Mouse (Mus musculus): ENCODE data around the gene Atp6v0a1. TPM values are rescaled to one million over a fixed set of nuclear protein-coding genes. Genes with fewer than 3 reads are reported as not detected.

Gene Atp6v0a1
- polyA plus RNA-seq, 1 experiment from 2014 or later = 40.3 TPM

DNA sequence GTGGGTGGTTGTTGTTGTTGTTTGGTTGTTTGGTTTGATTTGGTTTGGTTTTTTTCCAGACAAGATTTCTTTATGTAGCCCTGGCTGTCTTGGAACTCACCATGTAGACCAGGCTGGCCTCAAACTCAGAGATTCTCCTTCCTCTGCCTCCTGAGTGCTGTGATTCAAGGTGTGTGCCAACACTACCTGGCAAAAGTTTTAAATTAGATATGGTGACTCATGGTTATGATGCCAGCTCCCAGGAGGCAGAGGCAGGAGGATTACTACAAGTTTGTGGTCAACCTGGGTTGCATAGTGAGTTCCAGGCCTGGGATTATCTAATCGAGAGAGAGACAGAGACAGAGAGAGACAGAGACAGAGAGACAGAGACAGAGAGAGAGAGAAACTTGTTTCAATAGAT, 28.8 kb upstream of the Atp6v0a1 start:
- peak overlapping the region; percentile 72 for H3K27ac ChIP-seq (replicated peaks)
- no peak for ATAC-seq (ENCODE audit: insufficient number of reproducible peaks, low FRiP score, low TSS enrichment, low read depth)
- peaks cover 22% of the 10 kb centered on the region; the same call in 1 of the 2 replicates for H3K4me1 ChIP-seq
- peaks cover 9% of the 10 kb centered on the region for H3K27me3 ChIP-seq
- no peak overlapping the region for H3K4me3 ChIP-seq (replicated peaks)
- no peaks in the 10 kb centered on the region for H3K36me3 ChIP-seq
- H3K9ac ChIP-seq = no peak overlapping the region
- 55% methylated on average over 1 of the region's 1 CpGs for WGBS
- no peaks in the 10 kb centered on the region for H3K9me3 ChIP-seq (replicated peaks)
- no peak overlapping the region for H3K4me2 ChIP-seq (replicated peaks)

DNA sequence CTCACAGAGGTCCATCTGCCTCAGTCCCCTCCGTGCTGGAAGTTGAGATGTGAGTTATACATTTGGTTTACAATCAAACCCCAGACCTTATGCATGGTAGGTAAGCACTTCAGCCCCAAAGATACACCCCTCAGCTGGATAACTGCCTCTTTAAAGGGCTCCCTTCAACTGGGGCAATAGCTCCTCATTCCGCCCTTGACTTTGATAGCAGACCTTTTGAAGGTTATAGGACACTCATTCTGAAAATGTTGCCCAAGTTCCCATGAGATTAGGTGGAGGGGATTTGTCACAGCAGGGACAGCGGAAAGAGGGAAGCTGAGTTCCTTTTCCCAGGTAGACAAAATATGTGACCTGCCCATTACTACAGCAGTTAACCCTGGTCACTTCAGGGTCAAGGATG, 28.0 kb upstream of the Atp6v0a1 start:
- no peak for ATAC-seq (ENCODE audit: insufficient number of reproducible peaks, low FRiP score, low TSS enrichment, low read depth)
- no peak overlapping the region for H3K9ac ChIP-seq
- peaks cover 9% of the 10 kb centered on the region for H3K27me3 ChIP-seq
- WGBS = 55% methylated on average over 3 of the region's 3 CpGs
- no peaks in the 10 kb centered on the region for H3K36me3 ChIP-seq
- no peak overlapping the region for H3K27ac ChIP-seq (replicated peaks)
- H3K4me2 ChIP-seq (replicated peaks) = no peak overlapping the region
- peaks cover 22% of the 10 kb centered on the region; the same call in 1 of the 2 replicates for H3K4me1 ChIP-seq
- H3K4me3 ChIP-seq (replicated peaks) = no peak overlapping the region
- no peaks in the 10 kb centered on the region for H3K9me3 ChIP-seq (replicated peaks)

- Histone ChIP-seq H3K27me3 (peaks cover 9% of the 10 kb centered on the region), H3K9me3 (replicated peaks) (no peaks in the 10 kb centered on the region), H3K4me1 (peaks cover 22% of the 10 kb centered on the region; the same call in 1 of the 2 replicates), H3K4me3 (replicated peaks) (no peak overlapping the region), H3K27ac (replicated peaks) (no peak overlapping the region), H3K4me2 (replicated peaks) (no peak overlapping the region), H3K36me3 (no peaks in the 10 kb centered on the region), H3K9ac (no peak overlapping the region)
- WGBS = 27% methylated on average over 8 of the region's 8 CpGs
- ATAC-seq (ENCODE audit: insufficient number of reproducible peaks, low FRiP score, low TSS enrichment, low read depth) = no peak
Measured at GRCm38 (mm10) chr11:100982087-100982486, 27.2 kb upstream of the Atp6v0a1 start.

DNA sequence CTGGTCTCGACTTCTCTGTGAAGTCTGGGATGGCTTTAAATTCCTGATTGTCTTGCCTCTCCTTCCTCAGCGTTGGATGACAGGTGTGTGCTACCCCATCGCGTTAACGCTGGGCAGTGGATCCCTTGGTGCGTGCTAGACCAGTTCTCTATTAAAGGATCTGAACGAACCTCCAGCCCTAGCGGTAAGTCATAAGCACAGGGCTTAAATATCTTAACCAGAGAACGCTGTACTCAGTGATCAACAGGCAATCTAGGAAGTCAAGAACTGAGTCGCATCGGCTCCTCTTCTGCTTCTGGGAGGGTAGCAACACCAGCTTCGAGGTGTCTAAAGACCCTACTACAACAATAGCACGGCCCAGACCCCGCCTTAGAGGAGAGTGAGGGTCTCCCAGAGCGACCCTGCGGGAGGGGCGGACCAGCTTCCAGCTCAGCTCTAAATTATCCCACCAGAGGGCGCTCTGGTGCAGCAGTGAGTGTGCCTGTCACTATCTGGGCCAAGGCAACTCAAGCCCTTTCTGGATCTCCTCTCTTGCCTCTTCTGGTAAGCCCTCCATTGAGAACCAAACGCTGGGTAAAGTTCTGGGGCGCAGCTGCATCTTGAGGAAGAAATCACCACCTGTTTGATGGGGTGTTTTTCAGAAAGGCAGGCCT, 26.0 kb upstream of the Atp6v0a1 start:
- H3K9ac ChIP-seq = peak overlapping the region; percentile 21; the same call in 1 of the 2 replicates

GRCm38 (mm10) chr11:100983778-100984131, 25.5 kb upstream of the Atp6v0a1 start:
- Histone ChIP-seq H3K9ac (peak overlapping the region; percentile 2; the same call in 1 of the 2 replicates), H3K27me3 (peaks cover 9% of the 10 kb centered on the region), H3K4me1 (peaks cover 22% of the 10 kb centered on the region; the same call in 1 of the 2 replicates), H3K4me3 (replicated peaks) (no peak overlapping the region), H3K4me2 (replicated peaks) (no peak overlapping the region; the same call in 1 of the 2 replicates), H3K9me3 (replicated peaks) (no peaks in the 10 kb centered on the region), H3K27ac (replicated peaks) (no peak overlapping the region), H3K36me3 (no peaks in the 10 kb centered on the region)
- ATAC-seq (ENCODE audit: insufficient number of reproducible peaks, low FRiP score, low TSS enrichment, low read depth) = no peak
- 69% methylated on average over 7 of the region's 7 CpGs for WGBS

More for the DNA sequence above, 26.0 kb upstream of the Atp6v0a1 start:
- Histone ChIP-seq H3K36me3 (no peaks in the 10 kb centered on the region), H3K27ac (replicated peaks) (no peak overlapping the region), H3K9me3 (replicated peaks) (no peaks in the 10 kb centered on the region), H3K4me3 (replicated peaks) (peak overlapping the region; percentile 35), H3K27me3 (peaks cover 9% of the 10 kb centered on the region), H3K4me1 (peaks cover 22% of the 10 kb centered on the region; the same call in 1 of the 2 replicates), H3K4me2 (replicated peaks) (peak overlapping the region; percentile 56)
- 3% methylated on average over 20 of the region's 20 CpGs for WGBS
- peak; percentile 71; the same call in 1 of the 2 replicates for ATAC-seq (ENCODE audit: insufficient number of reproducible peaks, low FRiP score, low TSS enrichment, low read depth)

DNA sequence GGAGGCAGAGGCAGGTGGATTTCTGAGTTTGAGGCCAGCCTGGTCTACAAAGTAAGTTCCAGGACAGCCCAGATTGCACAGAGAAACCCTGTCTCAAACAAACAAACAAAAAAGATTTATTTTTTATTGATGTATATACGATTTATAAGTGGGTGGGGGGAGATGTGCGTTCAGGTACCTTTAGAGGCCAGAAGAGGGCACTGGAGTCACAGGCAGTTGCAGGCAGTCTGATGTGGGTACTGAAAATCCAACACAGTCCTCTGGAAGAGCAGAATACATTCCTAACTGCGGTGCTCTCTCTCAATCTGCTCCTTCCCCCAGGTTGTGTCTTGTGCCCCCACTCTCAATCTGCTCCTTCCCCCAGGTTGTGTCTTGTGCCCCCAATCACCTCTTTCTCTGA, 23.6 kb upstream of the Atp6v0a1 start:
- Histone ChIP-seq H3K4me2 (replicated peaks) (no peak overlapping the region), H3K36me3 (no peaks in the 10 kb centered on the region), H3K4me1 (peaks cover 8% of the 10 kb centered on the region; the same call in 1 of the 2 replicates), H3K9ac (no peak overlapping the region), H3K27me3 (peaks cover 9% of the 10 kb centered on the region), H3K27ac (replicated peaks) (no peak overlapping the region), H3K4me3 (replicated peaks) (no peak overlapping the region), H3K9me3 (replicated peaks) (no peaks in the 10 kb centered on the region)
- no peak for ATAC-seq (ENCODE audit: insufficient number of reproducible peaks, low FRiP score, low TSS enrichment, low read depth)
- 38% methylated on average over 3 of the region's 3 CpGs for WGBS

GRCm38 (mm10) chr11:100988674-100989073, 20.6 kb upstream of the Atp6v0a1 start:
- Histone ChIP-seq H3K27me3 (no peaks in the 10 kb centered on the region), H3K4me2 (replicated peaks) (no peak overlapping the region), H3K27ac (replicated peaks) (no peak overlapping the region), H3K36me3 (no peaks in the 10 kb centered on the region), H3K9me3 (replicated peaks) (no peaks in the 10 kb centered on the region), H3K9ac (no peak overlapping the region), H3K4me1 (no peaks in the 10 kb centered on the region), H3K4me3 (replicated peaks) (no peak overlapping the region)
- 65% methylated on average over 3 of the region's 3 CpGs for WGBS
- no peak for ATAC-seq (ENCODE audit: insufficient number of reproducible peaks, low FRiP score, low TSS enrichment, low read depth)

GRCm38 (mm10) chr11:100989666-100990065, 19.6 kb upstream of the Atp6v0a1 start:
- Histone ChIP-seq H3K36me3 (no peaks in the 10 kb centered on the region), H3K27me3 (no peaks in the 10 kb centered on the region), H3K4me1 (no peaks in the 10 kb centered on the region), H3K9me3 (replicated peaks) (no peaks in the 10 kb centered on the region), H3K27ac (replicated peaks) (no peak overlapping the region), H3K4me3 (replicated peaks) (no peak overlapping the region), H3K9ac (no peak overlapping the region), H3K4me2 (replicated peaks) (no peak overlapping the region)
- no peak for ATAC-seq (ENCODE audit: insufficient number of reproducible peaks, low FRiP score, low TSS enrichment, low read depth)
- WGBS = 58% methylated on average over 2 of the region's 2 CpGs

GRCm38 (mm10) chr11:100991027-100991534, 18.2 kb upstream of the Atp6v0a1 start:
- no peak overlapping the region for H3K27ac ChIP-seq (replicated peaks)
- H3K4me1 ChIP-seq = no peaks in the 10 kb centered on the region
- no peak overlapping the region for H3K4me3 ChIP-seq (replicated peaks)
- no peak for ATAC-seq (ENCODE audit: insufficient number of reproducible peaks, low FRiP score, low TSS enrichment, low read depth)
- no peaks in the 10 kb centered on the region for H3K9me3 ChIP-seq (replicated peaks)
- no peak overlapping the region for H3K9ac ChIP-seq
- no peaks in the 10 kb centered on the region for H3K27me3 ChIP-seq
- H3K4me2 ChIP-seq (replicated peaks) = no peak overlapping the region
- H3K36me3 ChIP-seq = no peaks in the 10 kb centered on the region
- 25% methylated on average over 6 of the region's 6 CpGs for WGBS

DNA sequence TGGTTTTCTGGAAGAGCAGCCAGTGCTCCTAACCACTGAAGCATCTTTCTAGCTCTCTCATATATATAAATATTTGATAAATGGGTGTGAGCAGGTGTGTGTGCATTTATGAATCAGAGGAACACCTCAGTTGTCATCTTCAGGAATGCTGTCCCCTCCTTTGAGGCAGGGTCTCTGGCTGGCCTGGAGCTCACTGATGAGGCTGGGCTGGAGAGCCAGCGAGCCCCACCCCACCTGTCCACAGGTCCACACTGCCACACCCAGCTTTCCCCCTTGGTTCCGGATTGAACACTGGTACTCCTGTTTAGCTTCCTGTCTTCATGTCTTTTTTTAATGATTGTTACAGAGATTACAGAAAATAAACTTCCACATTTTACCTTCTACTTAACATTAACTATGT, 15.8 kb upstream of the Atp6v0a1 start:
- Histone ChIP-seq H3K27ac (replicated peaks) (no peak overlapping the region), H3K36me3 (no peaks in the 10 kb centered on the region), H3K4me1 (no peaks in the 10 kb centered on the region), H3K9ac (no peak overlapping the region), H3K4me2 (replicated peaks) (no peak overlapping the region), H3K9me3 (replicated peaks) (no peaks in the 10 kb centered on the region), H3K27me3 (no peaks in the 10 kb centered on the region), H3K4me3 (replicated peaks) (no peak overlapping the region)
- 64% methylated on average over 2 of the region's 2 CpGs for WGBS
- no peak for ATAC-seq (ENCODE audit: insufficient number of reproducible peaks, low FRiP score, low TSS enrichment, low read depth)

DNA sequence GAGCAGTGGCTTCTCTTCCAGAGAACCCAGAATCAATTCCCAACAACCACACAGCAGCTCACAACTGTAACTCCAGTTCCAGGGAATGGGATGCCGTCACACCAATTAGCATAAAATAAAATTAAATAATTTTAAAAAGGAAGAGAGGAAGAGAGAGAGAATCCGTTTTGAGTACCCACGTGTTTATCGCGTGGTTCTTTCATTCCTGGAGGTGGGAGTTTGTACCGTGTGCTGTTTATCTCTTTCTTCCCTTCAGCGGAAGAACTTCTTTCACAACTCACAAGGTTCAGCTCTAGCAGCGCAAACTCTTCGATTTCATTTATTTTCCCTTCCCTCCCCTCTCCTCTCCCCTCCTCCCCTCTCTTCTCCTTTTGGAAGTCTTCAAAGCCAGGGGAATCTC, 15.0 kb upstream of the Atp6v0a1 start:
- WGBS = 60% methylated on average over 9 of the region's 9 CpGs
- ATAC-seq (ENCODE audit: insufficient number of reproducible peaks, low FRiP score, low TSS enrichment, low read depth) = no peak
- Histone ChIP-seq H3K4me3 (replicated peaks) (no peak overlapping the region), H3K36me3 (no peaks in the 10 kb centered on the region), H3K27ac (replicated peaks) (no peak overlapping the region), H3K27me3 (no peaks in the 10 kb centered on the region), H3K9me3 (replicated peaks) (no peaks in the 10 kb centered on the region), H3K4me1 (no peaks in the 10 kb centered on the region), H3K9ac (no peak overlapping the region), H3K4me2 (replicated peaks) (no peak overlapping the region)

DNA sequence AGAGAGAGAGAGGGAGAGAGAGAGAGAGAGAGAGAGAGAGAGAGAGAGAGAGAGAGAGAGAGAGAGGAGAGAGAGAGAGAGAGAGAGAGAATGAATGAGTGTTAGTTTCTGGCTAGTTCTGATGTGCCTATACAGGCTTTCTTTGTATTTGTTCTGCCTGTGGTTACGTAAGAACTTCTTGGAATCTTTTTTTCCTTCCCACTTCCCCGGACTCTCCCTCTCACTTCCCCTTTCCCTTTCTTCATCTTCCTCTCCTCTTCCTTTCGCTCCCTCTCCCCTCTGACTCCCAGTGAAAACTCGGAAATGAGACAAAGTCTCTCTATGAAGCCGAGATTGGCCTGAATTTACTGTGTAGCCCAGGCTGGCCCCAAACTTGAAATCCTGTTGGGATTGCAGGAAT, 14.6 kb upstream of the Atp6v0a1 start:
- Histone ChIP-seq H3K9ac (no peak overlapping the region), H3K4me3 (replicated peaks) (no peak overlapping the region), H3K9me3 (replicated peaks) (no peaks in the 10 kb centered on the region), H3K27ac (replicated peaks) (no peak overlapping the region), H3K36me3 (no peaks in the 10 kb centered on the region), H3K27me3 (no peaks in the 10 kb centered on the region), H3K4me2 (replicated peaks) (no peak overlapping the region), H3K4me1 (no peaks in the 10 kb centered on the region)
- WGBS = 62% methylated on average over 5 of the region's 5 CpGs
- no peak for ATAC-seq (ENCODE audit: insufficient number of reproducible peaks, low FRiP score, low TSS enrichment, low read depth)

Data from embryonic facial prominence, embryonic 15.5 days (tissue).